Mouse (Mus musculus): ENCODE data around the gene Med27.

The Med27 gene

GRCm38 (mm10) chr2:29400234-29400633, 53.6 kb downstream of the Med27 start:
- DNase-seq (ENCODE audit: low read depth) = no peak

- no peak for DNase-seq (ENCODE audit: low read depth)
Measured at GRCm38 (mm10) chr2:29400812-29401211, 54.2 kb downstream of the Med27 start.

- DNase-seq (ENCODE audit: low read depth) = peak; percentile 27
Measured at GRCm38 (mm10) chr2:29401868-29402267, 55.2 kb downstream of the Med27 start.

- peak; percentile 57 for DNase-seq (ENCODE audit: low read depth)
Measured at GRCm38 (mm10) chr2:29402550-29403076, 56.0 kb downstream of the Med27 start.

- peak; percentile 29 for DNase-seq (ENCODE audit: low read depth)
Measured at GRCm38 (mm10) chr2:29403799-29404530, 57.3 kb downstream of the Med27 start.

- no peak for DNase-seq (ENCODE audit: low read depth)
Measured at GRCm38 (mm10) chr2:29404931-29405330, 58.3 kb downstream of the Med27 start.

GRCm38 (mm10) chr2:29405848-29406247, 59.2 kb downstream of the Med27 start:
- DNase-seq (ENCODE audit: low read depth) = no peak

- DNase-seq (ENCODE audit: low read depth) = no peak
Measured at GRCm38 (mm10) chr2:29407350-29407749, 60.7 kb downstream of the Med27 start.

- DNase-seq (ENCODE audit: low read depth) = no peak
Measured at GRCm38 (mm10) chr2:29407764-29408163, 61.1 kb downstream of the Med27 start.

- DNase-seq (ENCODE audit: low read depth) = no peak
Measured at GRCm38 (mm10) chr2:29410884-29411283, 64.3 kb downstream of the Med27 start.

GRCm38 (mm10) chr2:29412458-29412857, 65.8 kb downstream of the Med27 start:
- peak; percentile 30 for DNase-seq (ENCODE audit: low read depth)

GRCm38 (mm10) chr2:29413259-29413993, 66.8 kb downstream of the Med27 start:
- no peak for DNase-seq (ENCODE audit: low read depth)

- no peak for DNase-seq (ENCODE audit: low read depth)
Measured at GRCm38 (mm10) chr2:29414852-29415473, 68.3 kb downstream of the Med27 start.

GRCm38 (mm10) chr2:29418498-29418897, 71.9 kb downstream of the Med27 start:
- peak; percentile 20 for DNase-seq (ENCODE audit: low read depth)

GRCm38 (mm10) chr2:29419434-29419833, 72.8 kb downstream of the Med27 start:
- no peak for DNase-seq (ENCODE audit: low read depth)

GRCm38 (mm10) chr2:29419946-29420345, 73.3 kb downstream of the Med27 start:
- DNase-seq (ENCODE audit: low read depth) = no peak

GRCm38 (mm10) chr2:29422126-29422840, 75.7 kb downstream of the Med27 start:
- no peak for DNase-seq (ENCODE audit: low read depth)

- peak; percentile 46 for DNase-seq (ENCODE audit: low read depth)
Measured at GRCm38 (mm10) chr2:29423059-29423458, 76.4 kb downstream of the Med27 start.

- DNase-seq (ENCODE audit: low read depth) = no peak
Measured at GRCm38 (mm10) chr2:29425386-29425785, 78.8 kb downstream of the Med27 start.

- no peak for DNase-seq (ENCODE audit: low read depth)
Measured at GRCm38 (mm10) chr2:29426684-29427083, 80.1 kb downstream of the Med27 start.

- peak; percentile 33 for DNase-seq (ENCODE audit: low read depth)
Measured at GRCm38 (mm10) chr2:29432565-29432964, 85.9 kb downstream of the Med27 start.

- DNase-seq (ENCODE audit: low read depth) = no peak
Measured at GRCm38 (mm10) chr2:29436376-29436775, 89.8 kb downstream of the Med27 start.
